Mouse (Mus musculus): ENCODE measurements at regions not wholly inside any gene's neighbourhood (a gene's known extent, or its start where the extent isn't known, plus 50 kb on each side); places are given as distances from the start of the nearest gene placed in this dataset.
"Not testable (repeated sequence)": the region's sequence is repeated elsewhere in the genome, so short reads cannot be mapped to it uniquely, and the experiment has no call there.

DNA sequence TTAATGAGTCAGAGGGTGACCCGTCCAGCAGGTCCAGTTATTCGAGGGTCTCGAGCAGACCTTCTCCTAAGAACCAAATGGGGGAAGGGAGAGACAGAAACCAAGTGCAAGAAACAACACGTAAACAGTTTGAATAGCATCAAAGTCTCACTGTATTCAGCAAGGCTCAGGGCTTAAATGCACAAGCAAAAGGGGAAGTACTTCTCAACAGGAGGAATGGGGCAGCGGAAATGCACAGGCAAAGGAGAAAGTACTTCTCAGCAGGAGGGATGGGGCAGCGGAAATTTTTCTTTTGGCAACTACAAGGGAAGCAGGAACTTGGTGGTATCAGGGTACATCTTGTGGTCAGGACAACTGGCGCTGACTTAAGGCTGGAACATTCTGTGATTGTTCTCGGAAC lies 330.6 kb downstream of the 9430069I07Rik start:
- not testable (repeated sequence) for DNase-seq (ENCODE audit: low read depth, low spot score)

DNA sequence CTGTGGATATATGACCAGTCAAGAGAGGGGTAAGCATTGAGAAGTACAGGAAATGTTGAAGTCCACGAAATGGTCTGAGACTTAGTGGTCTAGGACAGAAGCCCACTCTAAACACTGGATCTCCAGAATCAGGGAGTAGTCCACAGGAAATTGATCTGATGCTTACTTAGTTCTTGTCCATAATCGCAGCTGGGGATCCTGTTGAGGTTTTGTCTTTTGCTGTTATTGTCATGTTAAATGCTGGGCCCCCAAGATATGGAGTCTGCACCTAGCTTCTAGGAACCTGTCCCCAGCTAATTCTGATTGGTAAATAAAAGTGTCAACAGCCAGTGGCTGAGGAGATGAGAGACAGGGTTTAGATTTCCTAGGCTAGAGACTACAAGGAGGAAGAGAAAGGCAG lies 332.3 kb downstream of the 9430069I07Rik start:
- no peak for DNase-seq (ENCODE audit: low read depth, low spot score)

GRCm38 (mm10) chr15:34021857-34022256 lies 335.8 kb downstream of the 9430069I07Rik start:
- peak; percentile 16 for DNase-seq (ENCODE audit: low read depth, low spot score)

DNA sequence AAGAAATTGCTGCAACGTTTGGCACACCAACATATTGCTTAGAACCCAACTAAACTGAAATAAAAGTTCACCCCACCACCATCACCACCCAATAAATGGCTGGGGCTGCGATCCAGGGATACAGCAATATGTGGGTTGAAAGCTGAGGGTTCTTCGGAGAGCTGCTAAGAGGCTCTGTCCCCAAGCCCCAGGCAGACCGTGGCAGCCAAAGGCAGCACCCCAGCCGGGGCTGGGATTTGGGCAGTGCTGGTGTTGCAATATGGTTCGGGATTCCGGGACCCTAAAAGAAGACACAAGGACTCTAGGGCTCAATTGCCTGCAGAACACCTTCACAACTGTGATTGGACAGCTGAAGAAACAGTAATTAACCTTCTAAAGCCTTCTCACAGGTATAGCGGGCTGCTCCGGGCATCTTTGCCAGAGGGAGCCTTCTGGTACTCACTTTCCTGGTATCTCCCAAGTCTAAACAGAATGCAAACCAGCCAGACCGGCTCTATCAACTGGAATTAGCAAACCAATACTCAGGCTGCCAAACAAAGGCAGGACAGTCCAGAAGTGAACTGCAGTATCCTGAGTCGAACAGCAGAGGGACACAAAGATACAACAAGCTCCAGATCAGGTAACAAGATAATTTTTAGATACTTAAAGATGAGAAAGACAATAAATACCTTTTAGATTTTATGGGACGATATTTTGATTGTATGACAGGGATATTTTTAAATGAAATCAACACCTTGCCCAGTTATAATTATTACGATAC lies 341.1 kb downstream of the 9430069I07Rik start:
- DNase-seq (ENCODE audit: low read depth, low spot score), result peak; percentile 8

DNA sequence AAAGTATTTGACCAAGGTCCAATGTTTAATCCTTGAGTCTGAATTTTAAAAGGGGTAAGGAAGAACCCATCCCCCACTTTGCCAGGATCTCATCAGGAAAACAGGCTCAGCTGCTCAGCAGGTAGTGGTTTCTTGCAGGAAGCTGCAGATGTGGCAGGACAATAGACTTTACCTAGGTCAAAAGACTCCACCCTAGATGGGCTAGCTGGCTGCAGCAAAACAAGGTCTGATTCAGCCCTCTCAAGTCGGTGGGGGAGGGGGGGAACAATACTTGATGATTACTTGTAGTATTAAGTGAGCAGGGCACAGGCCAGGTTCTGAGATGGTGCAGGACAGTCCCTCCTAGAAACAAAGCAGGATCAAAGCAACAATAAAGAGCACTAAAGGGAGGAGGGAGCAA lies 349.1 kb downstream of the 9430069I07Rik start:
- DNase-seq (ENCODE audit: low read depth, low spot score), result no peak

DNA sequence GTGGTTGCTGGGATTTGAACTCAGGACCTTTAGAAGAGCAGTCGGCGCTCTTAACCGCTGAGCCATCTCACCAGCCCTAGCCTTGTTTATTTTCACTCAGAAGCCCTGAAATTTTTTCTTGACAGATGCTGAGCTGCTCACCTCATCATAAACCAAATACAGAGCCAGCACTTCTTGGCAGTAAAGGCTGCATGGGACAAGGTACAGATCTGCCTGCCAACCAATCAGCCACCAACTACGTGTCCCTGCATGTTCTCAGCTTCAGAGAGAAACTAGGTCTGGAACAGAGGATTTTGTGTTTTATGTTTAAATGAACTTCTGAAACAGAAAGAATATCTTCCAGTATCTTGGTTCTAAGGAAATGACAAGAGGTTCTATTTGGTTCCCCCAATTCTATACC lies 365.3 kb downstream of the 9430069I07Rik start:
- no peak for DNase-seq (ENCODE audit: low read depth, low spot score)

DNA sequence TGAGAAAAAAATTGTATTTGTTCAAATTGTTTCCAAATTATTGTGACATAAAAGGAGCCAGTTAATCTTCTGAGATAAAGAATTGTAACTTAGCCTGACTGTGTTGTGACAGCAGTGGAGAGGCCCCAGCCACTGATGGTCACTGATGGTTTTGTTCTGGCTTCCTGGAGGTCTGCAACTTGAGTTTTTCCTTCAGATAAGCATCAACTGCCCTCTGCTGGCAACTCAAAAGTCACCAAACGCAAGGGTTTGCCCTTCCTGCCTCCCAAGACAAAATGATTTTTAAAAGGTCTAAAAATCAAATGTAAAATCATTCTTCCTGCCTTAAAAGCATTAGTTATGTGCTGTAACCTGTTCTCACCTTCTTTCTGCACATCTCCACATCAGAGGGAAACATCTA lies 382.6 kb downstream of the 9430069I07Rik start:
- no peak for DNase-seq (ENCODE audit: low read depth, low spot score)

DNA sequence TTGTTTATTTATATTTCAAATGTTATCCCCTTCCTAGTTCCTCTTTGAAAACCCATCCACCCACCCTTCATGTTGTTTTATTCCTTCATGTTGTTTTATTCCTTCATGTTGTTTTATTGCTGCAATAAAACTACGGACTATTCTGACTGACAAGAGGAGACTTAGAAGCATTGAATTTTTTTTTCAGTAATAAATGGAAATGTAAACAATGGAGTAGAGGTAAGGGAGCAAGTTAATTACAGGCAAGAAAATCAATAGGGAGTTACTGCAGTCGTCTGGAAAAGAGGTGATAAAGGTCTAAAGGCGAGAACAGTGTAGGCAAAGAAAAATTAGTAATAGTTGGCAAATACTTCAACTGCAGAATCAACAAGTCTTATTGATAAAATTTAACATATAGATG lies 384.2 kb downstream of the 9430069I07Rik start:
- no peak for DNase-seq (ENCODE audit: low read depth, low spot score)

DNA sequence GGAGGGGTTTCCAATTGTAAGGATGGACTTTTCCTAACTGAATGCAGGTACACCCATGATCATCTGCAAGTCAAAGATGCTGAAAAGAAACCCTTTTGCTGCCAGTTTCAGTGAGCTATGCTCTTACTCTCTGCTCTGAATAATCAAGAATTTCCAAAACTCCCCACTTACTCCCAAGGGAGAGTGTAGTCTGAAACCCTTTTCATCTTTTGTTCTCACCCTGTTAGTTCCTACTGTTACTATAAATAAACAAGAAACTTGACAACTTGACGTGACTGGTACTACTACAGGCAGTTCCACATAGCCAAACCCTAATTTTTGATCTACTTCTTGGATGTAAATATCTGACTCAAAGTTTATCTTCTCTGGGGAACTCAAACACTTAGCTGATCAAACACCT lies 388.3 kb downstream of the 9430069I07Rik start:
- no peak for DNase-seq (ENCODE audit: low read depth, low spot score)

DNA sequence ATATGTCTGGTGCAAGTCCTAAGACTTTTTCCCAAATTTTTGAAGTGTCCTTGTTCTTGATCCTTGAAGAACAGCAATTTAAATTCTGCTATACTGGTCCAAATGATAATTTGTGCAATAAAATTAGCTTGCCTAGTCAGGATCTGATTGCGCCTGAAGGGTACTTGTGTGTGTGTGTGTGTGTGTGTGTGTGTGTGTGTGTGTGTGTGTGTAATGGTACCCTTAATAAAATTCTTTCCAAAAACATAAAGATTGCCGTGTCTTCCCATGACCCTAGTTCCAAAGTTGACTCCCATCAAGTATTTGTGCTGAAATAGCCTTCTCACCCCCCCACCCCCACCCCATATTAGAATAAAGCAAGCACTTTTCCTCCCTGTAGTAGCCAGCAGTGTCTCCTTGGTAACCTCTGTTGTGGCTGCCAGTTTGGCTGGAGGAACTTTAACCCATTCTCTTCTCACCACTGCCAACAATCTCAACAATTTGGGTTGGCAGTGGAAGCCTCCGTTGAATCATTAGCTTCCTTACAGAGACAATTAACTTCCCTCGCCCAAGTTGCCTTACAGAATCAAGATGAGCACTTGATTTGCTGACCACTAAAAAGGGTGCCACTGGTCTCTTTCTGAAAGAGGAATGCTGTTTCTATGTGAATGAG lies 422.5 kb downstream of the 9430069I07Rik start:
- DNase-seq (ENCODE audit: low read depth, low spot score), result no peak

DNA sequence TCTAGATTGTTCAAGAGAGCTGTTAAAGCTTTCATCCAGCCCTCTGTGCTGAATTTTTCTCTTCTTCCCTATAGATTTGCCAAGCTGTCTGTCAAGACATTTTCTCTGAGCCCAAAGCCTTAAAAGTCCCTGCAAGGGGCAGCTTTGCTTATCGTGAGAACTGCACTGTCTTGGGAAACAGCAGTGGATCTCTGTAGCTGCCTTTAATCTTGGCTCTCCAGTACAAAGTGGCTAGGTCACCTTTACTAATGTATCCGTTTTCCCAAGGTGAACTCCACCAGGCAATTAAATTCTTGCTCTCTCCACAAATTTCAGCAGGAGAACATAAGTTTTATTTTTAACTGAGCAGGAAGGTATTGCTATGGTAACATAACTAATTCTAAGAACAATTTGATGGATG lies 431.2 kb downstream of the 9430069I07Rik start:
- no peak for DNase-seq (ENCODE audit: low read depth, low spot score)

DNA sequence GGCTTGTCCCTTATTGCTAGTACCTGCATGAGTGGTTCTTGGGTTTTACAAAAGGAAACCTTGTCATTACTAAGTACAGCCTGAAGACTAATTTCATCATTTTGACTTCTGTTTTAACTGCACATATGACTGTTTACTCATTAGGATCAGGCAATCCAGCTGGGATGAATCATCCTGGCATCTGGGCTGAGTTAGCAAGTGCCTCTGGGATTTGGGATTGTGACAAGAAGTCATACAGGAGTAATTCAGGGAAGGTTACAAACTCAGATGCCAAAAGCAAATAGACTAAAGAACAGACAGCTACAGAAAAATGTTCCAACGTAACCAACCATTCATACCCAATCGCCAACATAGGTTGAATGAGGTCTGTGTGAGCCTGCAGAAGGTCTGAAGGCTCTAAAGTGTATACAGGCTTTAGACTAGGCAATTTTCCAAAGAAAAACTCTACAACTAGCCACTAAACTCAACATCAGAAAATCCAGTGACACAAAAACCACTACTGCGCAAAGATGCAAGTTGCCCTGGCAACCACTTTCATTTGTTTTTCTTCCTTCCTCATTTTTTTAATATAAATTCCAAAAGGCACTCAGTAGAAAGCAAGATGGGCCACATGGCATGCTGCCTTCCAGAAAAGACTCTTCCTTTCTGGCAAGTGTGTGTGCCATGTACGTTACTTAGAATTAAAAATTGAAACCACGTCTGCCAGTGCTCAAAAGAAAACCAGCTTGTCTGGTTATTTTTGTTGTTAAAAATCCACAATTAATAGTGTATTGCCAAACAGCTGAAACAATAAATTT lies 433.4 kb downstream of the 9430069I07Rik start:
- peak; percentile 74 for DNase-seq (ENCODE audit: low read depth, low spot score)

- DNase-seq (ENCODE audit: low read depth, low spot score), result no peak
These were observed 442.8 kb downstream of the 9430069I07Rik start for GRCm38 (mm10) chr15:33914891-33915290.

DNA sequence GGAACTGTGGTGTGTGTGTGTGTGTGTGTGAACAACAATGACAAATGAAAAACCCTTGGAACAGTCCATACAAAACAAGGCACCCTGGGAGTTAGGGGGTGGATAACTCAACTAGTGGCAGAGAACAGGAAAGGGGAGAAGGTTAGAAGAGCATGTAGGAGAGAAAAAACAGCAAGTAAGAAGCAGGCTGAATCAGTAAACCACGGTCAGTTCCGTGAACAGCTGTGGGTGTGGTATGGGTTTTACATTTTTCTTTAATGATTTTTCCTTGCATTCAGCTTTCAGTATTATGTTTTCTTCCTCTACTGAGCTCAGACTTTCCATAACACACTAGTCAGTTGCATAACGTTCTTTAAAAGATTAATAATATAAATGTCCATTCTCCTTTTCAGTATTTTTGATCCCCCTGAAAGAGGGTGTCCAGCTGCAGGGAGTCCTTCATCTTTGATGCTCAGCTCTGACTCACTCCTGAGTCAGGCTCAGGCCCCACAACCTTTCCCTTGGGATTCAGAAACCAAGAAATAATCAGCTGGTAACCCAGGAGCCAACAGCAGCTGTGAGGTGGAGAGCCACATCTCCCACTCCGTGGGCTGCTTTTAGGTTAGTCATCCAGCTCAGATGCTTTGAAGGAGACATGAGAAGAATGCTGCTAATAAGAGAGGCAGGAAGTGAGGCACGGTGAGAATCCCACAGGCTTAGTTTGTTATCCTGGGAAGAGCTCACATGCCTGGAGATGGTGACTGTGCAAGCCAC lies 450.8 kb downstream of the 9430069I07Rik start:
- peak; percentile 74 for DNase-seq (ENCODE audit: low read depth, low spot score)

GRCm38 (mm10) chr15:33896076-33896475 lies 461.6 kb downstream of the 9430069I07Rik start:
- no peak for DNase-seq (ENCODE audit: low read depth, low spot score)

DNA sequence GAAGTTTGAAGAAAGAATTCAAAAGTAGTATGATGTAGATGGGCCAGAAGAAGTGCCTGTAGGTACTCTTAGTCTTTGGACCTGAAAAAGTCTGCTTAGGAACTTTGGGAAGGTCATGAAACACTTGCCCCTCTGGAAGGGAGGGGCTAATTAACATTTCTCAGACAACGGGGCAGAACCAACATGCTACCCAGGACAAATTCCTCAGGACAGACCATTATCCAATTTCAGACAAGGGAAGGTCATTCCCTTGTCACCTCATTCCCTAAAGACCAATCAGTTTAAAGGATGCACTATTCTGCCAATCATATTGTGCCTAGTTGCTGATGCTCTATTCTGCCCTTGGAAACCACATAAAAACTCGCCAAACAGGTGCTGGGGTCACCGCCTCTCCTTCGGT lies 467.1 kb downstream of the 9430069I07Rik start:
- no peak for DNase-seq (ENCODE audit: low read depth, low spot score)

GRCm38 (mm10) chr15:33888865-33889368 lies 468.8 kb downstream of the 9430069I07Rik start:
- DNase-seq (ENCODE audit: low read depth, low spot score), result no peak

- DNase-seq (ENCODE audit: low read depth, low spot score), result no peak
These were observed 495.4 kb downstream of the 9430069I07Rik start for GRCm38 (mm10) chr15:33862224-33862752.

DNA sequence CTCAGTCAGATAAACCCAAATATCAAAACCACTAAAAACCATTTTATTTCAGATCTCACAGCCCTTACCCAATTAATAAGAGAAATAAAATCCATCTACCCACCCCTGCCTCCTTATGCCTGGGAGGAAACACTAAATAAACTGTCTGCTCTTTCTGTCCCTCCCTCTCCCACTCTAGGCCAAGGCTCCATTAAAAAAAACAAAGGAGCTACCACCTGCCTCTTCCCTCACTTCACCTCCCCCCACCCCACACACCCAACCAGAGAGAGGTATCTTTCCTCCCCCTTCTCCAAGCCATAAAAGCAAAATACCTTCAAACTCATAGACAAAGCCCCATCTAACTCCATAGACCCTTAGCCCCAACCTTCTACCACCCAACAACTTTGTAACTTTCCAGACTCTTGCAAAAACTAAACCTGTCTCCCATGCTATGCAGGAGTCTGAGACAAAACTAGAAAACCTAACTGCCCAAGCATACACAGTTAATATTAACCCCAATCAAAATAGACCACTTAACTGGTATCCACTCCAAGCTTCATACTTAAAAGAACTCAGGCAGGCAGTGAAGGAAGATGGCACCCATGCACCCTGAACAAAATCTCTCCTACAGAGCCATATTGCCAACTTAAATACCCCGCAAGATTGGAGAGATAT lies 532.1 kb downstream of the 9430069I07Rik start:
- DNase-seq (ENCODE audit: low read depth, low spot score), result no peak

DNA sequence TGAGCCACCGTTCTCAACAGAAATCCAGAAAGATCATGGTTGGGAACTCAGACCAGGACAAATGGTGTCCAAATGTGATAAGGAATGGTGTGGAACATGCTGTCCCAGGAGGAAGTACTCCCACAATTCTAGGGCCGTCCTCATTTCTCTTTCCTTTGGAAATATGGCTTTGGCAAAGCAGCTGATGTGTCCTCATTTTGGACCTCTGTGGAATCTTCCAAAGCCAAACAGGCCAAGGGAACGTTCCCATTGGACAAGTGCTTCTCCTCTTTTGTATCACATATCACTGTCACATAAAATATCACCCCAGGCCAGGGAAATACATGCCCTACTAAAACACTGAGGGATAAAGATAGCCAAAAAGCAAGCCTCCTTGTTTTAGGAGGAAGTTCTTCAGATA lies 532.8 kb downstream of the 9430069I07Rik start:
- DNase-seq (ENCODE audit: low read depth, low spot score), result peak; percentile 20

DNA sequence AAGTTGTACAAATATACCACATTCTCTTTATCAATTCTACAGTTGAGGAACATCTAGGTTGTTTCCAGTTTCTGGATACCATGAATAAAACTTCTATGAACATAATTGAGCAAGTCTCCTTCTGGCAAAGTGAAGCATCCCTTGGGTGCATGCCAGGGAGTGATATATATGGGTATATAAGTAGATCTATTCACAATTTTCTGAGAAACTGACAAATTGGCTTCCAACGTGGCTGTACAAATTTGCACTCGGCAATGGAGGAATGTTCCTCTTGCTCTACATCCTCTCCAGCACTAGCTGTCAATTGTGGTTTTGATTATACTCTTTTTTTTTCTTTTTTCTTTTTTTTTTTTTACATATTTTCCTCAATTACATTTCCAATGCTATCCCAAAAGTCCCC lies 576.7 kb downstream of the 9430069I07Rik start:
- DNase-seq (ENCODE audit: low read depth, low spot score), result no peak

All from skeletal muscle tissue, adult 2 months (tissue).